Mouse (Mus musculus): ENCODE measurements around the gene Bcas3. TPM values are rescaled to one million over a fixed set of nuclear protein-coding genes. Genes with fewer than 3 reads are reported as not detected.
A peak's percentile ranks its signal among the peaks of the same experiment; 100 is the strongest.

The Bcas3 gene
- polyA plus RNA-seq, 1 experiment from 2014 or later = 30.6 TPM

DNA sequence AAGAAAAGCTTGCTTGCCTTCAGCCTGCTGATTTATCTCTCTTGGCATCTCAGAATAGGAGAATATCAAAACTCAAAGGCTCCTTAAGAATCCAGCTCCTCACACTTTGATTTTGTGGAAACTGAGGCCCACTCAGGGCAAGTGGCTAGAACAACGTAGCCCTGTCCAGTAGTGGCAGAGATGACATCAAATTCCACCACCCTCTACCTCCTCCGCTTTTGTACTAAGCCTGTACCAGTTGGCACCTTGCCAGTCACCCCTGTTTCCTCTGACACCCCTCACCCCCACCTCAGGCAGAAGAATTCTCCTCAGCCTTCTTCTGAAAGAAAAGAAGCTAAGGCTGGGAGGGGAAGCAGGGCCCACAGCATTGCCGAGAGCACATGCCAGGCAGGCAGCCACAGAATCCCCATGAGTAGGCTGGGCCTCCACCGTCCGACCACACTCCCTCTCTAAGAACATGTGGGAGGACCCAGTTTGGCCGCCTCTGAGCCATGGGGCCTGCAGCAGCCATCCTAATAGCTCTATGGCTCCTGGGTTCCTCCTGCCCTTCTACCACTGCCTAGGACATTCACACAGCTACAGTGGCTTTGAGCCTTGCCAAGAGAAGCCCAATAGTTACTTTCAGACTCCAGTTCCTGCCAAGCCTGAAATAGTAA lies 407.6 kb downstream of the Bcas3 start:
- peak overlapping the region; percentile 12; the same call in 1 of the 2 replicates for H3K9ac ChIP-seq (ENCODE audit: low read depth, low read length)
- no peaks in the 10 kb centered on the region for H3K9me3 ChIP-seq (ENCODE audit: control insufficient read depth, low read length)
- peak; percentile 83 for ATAC-seq (ENCODE audit: low FRiP score, low TSS enrichment)
- H3K4me2 ChIP-seq (replicated peaks; ENCODE audit: low read depth, low read length) = no peak overlapping the region
- H3K27me3 ChIP-seq (ENCODE audit: control insufficient read depth, insufficient read depth, low read length) = no peaks in the 10 kb centered on the region
- H3K27ac ChIP-seq (ENCODE audit: low read depth, low read length) = peak overlapping the region; percentile 80; the same call in 1 of the 2 replicates
- peaks cover 36% of the 10 kb centered on the region for H3K4me1 ChIP-seq (ENCODE audit: control insufficient read depth, insufficient read depth, low read length)
- 20% methylated on average over 6 of the region's 6 CpGs for WGBS
- no peaks in the 10 kb centered on the region for H3K36me3 ChIP-seq (ENCODE audit: control insufficient read depth, insufficient read depth, low read length)
- no peak overlapping the region for H3K4me3 ChIP-seq (ENCODE audit: low read length)

- no peaks in the 10 kb centered on the region for H3K36me3 ChIP-seq (ENCODE audit: control insufficient read depth, insufficient read depth, low read length)
- H3K9ac ChIP-seq (ENCODE audit: low read depth, low read length) = no peak overlapping the region
- no peaks in the 10 kb centered on the region for H3K27me3 ChIP-seq (ENCODE audit: control insufficient read depth, insufficient read depth, low read length)
- 72% methylated on average over 3 of the region's 3 CpGs for WGBS
- H3K4me1 ChIP-seq (ENCODE audit: control insufficient read depth, insufficient read depth, low read length) = peaks cover 36% of the 10 kb centered on the region
- peak; percentile 39; the same call in 1 of the 2 replicates for ATAC-seq (ENCODE audit: low FRiP score, low TSS enrichment)
- H3K27ac ChIP-seq (ENCODE audit: low read depth, low read length) = peak overlapping the region; percentile 80; the same call in 1 of the 2 replicates
- no peaks in the 10 kb centered on the region for H3K9me3 ChIP-seq (ENCODE audit: control insufficient read depth, low read length)
- no peak overlapping the region for H3K4me3 ChIP-seq (ENCODE audit: low read length)
- no peak overlapping the region for H3K4me2 ChIP-seq (replicated peaks; ENCODE audit: low read depth, low read length)
Observed at GRCm38 (mm10) chr11:85761170-85761569, 408.2 kb downstream of the Bcas3 start.

- WGBS = 54% methylated on average over 3 of the region's 3 CpGs
- Histone ChIP-seq H3K9me3 (ENCODE audit: control insufficient read depth, low read length) (no peaks in the 10 kb centered on the region), H3K4me2 (replicated peaks; ENCODE audit: low read depth, low read length) (no peak overlapping the region), H3K4me1 (ENCODE audit: control insufficient read depth, insufficient read depth, low read length) (peaks cover 37% of the 10 kb centered on the region), H3K36me3 (ENCODE audit: control insufficient read depth, insufficient read depth, low read length) (no peaks in the 10 kb centered on the region), H3K27me3 (ENCODE audit: control insufficient read depth, insufficient read depth, low read length) (no peaks in the 10 kb centered on the region), H3K9ac (ENCODE audit: low read depth, low read length) (no peak overlapping the region), H3K4me3 (ENCODE audit: low read length) (no peak overlapping the region), H3K27ac (ENCODE audit: low read depth, low read length) (0 out of 2 replicates have a peak overlapping the region, but pooled peaks have one; percentile 24)
- no peak for ATAC-seq (ENCODE audit: low FRiP score, low TSS enrichment)
Observed at GRCm38 (mm10) chr11:85763655-85764054, 410.7 kb downstream of the Bcas3 start.

- Histone ChIP-seq H3K9ac (ENCODE audit: low read depth, low read length) (no peak overlapping the region), H3K36me3 (ENCODE audit: control insufficient read depth, insufficient read depth, low read length) (no peaks in the 10 kb centered on the region), H3K4me3 (ENCODE audit: low read length) (no peak overlapping the region), H3K9me3 (ENCODE audit: control insufficient read depth, low read length) (no peaks in the 10 kb centered on the region), H3K27ac (ENCODE audit: low read depth, low read length) (peak overlapping the region; percentile 61; the same call in 1 of the 2 replicates), H3K27me3 (ENCODE audit: control insufficient read depth, insufficient read depth, low read length) (no peaks in the 10 kb centered on the region), H3K4me2 (replicated peaks; ENCODE audit: low read depth, low read length) (no peak overlapping the region), H3K4me1 (ENCODE audit: control insufficient read depth, insufficient read depth, low read length) (peaks cover 24% of the 10 kb centered on the region)
- ATAC-seq (ENCODE audit: low FRiP score, low TSS enrichment) = peak; percentile 74
- WGBS = 27% methylated on average over 7 of the region's 7 CpGs
Observed at GRCm38 (mm10) chr11:85766106-85766723, 413.2 kb downstream of the Bcas3 start.

DNA sequence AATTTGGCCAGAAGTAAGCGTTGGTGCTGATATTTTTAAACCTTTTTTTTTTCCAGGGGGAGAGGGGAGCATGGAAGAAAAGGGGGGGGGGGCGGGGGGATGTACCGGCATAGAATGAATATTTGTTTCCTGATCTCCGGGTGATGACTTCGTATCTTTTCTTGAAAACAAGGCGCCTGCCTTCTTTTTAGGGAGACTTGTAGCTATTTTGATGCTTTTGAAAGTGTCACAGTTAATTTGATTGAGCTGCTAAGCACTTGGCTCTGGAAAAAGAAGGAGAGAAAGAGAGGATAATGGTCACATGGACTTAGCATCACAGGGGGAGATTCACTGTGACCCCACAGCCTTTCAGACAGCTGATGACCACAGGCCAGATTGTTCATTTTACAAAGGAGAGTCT lies 413.8 kb downstream of the Bcas3 start:
- no peaks in the 10 kb centered on the region for H3K36me3 ChIP-seq (ENCODE audit: control insufficient read depth, insufficient read depth, low read length)
- H3K4me2 ChIP-seq (replicated peaks; ENCODE audit: low read depth, low read length) = no peak overlapping the region
- 64% methylated on average over 6 of the region's 6 CpGs for WGBS
- ATAC-seq (ENCODE audit: low FRiP score, low TSS enrichment) = no peak
- no peak overlapping the region for H3K9ac ChIP-seq (ENCODE audit: low read depth, low read length)
- H3K27me3 ChIP-seq (ENCODE audit: control insufficient read depth, insufficient read depth, low read length) = no peaks in the 10 kb centered on the region
- peaks cover 18% of the 10 kb centered on the region for H3K4me1 ChIP-seq (ENCODE audit: control insufficient read depth, insufficient read depth, low read length)
- H3K9me3 ChIP-seq (ENCODE audit: control insufficient read depth, low read length) = no peaks in the 10 kb centered on the region
- no peak overlapping the region for H3K4me3 ChIP-seq (ENCODE audit: low read length)
- H3K27ac ChIP-seq (ENCODE audit: low read depth, low read length) = peak overlapping the region; percentile 61; the same call in 1 of the 2 replicates

DNA sequence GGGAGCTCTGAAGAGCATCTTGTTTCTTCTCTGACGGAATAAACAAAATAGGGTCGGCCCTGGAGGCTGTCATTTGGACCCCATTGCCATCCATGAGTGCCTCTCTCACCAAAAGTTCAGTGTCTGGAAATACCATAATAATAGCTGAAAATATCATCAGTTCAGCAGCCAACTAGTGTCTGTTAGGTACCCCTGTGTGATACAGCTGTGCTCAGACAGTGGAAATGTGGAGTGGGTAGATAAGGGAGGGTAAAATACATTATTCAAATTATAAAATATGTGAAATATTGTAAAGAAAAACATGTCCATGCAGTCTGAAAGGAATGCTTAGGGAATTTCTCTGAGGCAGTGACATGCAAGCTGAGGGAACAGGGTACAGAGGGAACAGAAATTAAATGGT lies 416.8 kb downstream of the Bcas3 start:
- Histone ChIP-seq H3K9ac (ENCODE audit: low read depth, low read length) (no peak overlapping the region), H3K27ac (ENCODE audit: low read depth, low read length) (no peak overlapping the region), H3K4me2 (replicated peaks; ENCODE audit: low read depth, low read length) (no peak overlapping the region), H3K27me3 (ENCODE audit: control insufficient read depth, insufficient read depth, low read length) (no peaks in the 10 kb centered on the region), H3K4me3 (ENCODE audit: low read length) (no peak overlapping the region), H3K4me1 (ENCODE audit: control insufficient read depth, insufficient read depth, low read length) (peaks cover 11% of the 10 kb centered on the region), H3K36me3 (ENCODE audit: control insufficient read depth, insufficient read depth, low read length) (no peaks in the 10 kb centered on the region), H3K9me3 (ENCODE audit: control insufficient read depth, low read length) (no peaks in the 10 kb centered on the region)
- WGBS = 80% methylated on average over 2 of the region's 2 CpGs
- no peak for ATAC-seq (ENCODE audit: low FRiP score, low TSS enrichment)

- Histone ChIP-seq H3K9me3 (ENCODE audit: control insufficient read depth, low read length) (no peaks in the 10 kb centered on the region), H3K4me3 (ENCODE audit: low read length) (no peak overlapping the region), H3K27me3 (ENCODE audit: control insufficient read depth, insufficient read depth, low read length) (no peaks in the 10 kb centered on the region), H3K9ac (ENCODE audit: low read depth, low read length) (no peak overlapping the region), H3K36me3 (ENCODE audit: control insufficient read depth, insufficient read depth, low read length) (no peaks in the 10 kb centered on the region), H3K27ac (ENCODE audit: low read depth, low read length) (no peak overlapping the region), H3K4me1 (ENCODE audit: control insufficient read depth, insufficient read depth, low read length) (peaks cover 33% of the 10 kb centered on the region), H3K4me2 (replicated peaks; ENCODE audit: low read depth, low read length) (no peak overlapping the region)
- no peak for ATAC-seq (ENCODE audit: low FRiP score, low TSS enrichment)
- 61% methylated on average over 4 of the region's 4 CpGs for WGBS
Observed at GRCm38 (mm10) chr11:85773391-85773790, 420.4 kb downstream of the Bcas3 start.

DNA sequence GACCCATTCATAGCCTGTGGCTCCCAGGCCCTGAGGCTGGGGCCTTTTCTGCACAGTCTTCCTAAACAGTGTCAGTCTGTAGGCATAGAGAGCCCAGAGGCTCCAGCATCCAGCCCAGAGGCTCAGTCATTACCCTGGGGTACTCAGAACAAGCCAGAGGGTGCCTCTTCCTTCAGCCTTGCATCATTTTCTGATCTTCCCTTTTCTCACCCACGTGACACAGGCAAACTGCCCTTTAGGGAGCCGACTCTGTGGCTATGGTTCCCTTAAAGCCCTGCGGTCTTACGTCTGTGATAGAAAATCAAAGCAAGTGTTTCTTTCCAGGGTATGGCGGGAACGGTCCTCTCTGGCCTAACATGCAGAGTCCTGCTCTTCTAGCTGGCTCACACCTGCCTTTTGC lies 421.7 kb downstream of the Bcas3 start:
- Histone ChIP-seq H3K9ac (ENCODE audit: low read depth, low read length) (no peak overlapping the region), H3K4me3 (ENCODE audit: low read length) (no peak overlapping the region), H3K4me1 (ENCODE audit: control insufficient read depth, insufficient read depth, low read length) (peaks cover 29% of the 10 kb centered on the region), H3K27ac (ENCODE audit: low read depth, low read length) (no peak overlapping the region), H3K36me3 (ENCODE audit: control insufficient read depth, insufficient read depth, low read length) (no peaks in the 10 kb centered on the region), H3K9me3 (ENCODE audit: control insufficient read depth, low read length) (no peaks in the 10 kb centered on the region), H3K4me2 (replicated peaks; ENCODE audit: low read depth, low read length) (no peak overlapping the region), H3K27me3 (ENCODE audit: control insufficient read depth, insufficient read depth, low read length) (no peaks in the 10 kb centered on the region)
- ATAC-seq (ENCODE audit: low FRiP score, low TSS enrichment) = no peak
- WGBS = 57% methylated on average over 6 of the region's 6 CpGs

- Histone ChIP-seq H3K9me3 (ENCODE audit: control insufficient read depth, low read length) (no peaks in the 10 kb centered on the region), H3K36me3 (ENCODE audit: control insufficient read depth, insufficient read depth, low read length) (no peaks in the 10 kb centered on the region), H3K4me2 (replicated peaks; ENCODE audit: low read depth, low read length) (no peak overlapping the region), H3K4me1 (ENCODE audit: control insufficient read depth, insufficient read depth, low read length) (peaks cover 29% of the 10 kb centered on the region), H3K9ac (ENCODE audit: low read depth, low read length) (no peak overlapping the region), H3K27me3 (ENCODE audit: control insufficient read depth, insufficient read depth, low read length) (no peaks in the 10 kb centered on the region), H3K4me3 (ENCODE audit: low read length) (no peak overlapping the region), H3K27ac (ENCODE audit: low read depth, low read length) (0 out of 2 replicates have a peak overlapping the region, but pooled peaks have one; percentile 4)
- WGBS = 12% methylated on average over 7 of the region's 7 CpGs
- peak; percentile 53 for ATAC-seq (ENCODE audit: low FRiP score, low TSS enrichment)
Observed at GRCm38 (mm10) chr11:85775492-85775891, 422.5 kb downstream of the Bcas3 start.

Measured in kidney, embryonic 14.5 days (tissue).